Mouse (Mus musculus): Measurements from ENCODE around the gene Hfe2.

DNA sequence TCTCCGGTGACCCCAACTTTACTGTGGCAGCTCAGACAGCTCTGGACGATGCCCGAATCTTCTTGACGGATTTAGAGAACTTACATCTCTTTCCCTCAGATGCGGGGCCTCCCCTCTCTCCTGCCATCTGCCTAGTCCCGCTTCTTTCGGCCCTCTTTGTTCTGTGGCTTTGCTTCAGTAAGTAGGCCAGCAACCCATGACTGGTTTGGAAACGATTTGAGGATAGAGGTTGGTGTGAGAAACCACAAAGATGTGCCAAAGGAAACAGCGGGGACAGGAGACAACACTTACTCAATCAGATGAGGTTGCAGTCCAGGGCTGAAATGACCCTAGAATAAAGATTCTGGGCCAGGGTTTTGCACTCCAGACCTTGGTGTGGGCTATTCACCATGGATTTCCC, 3.5 kb downstream of the Hfe2 start:
- TF ChIP-seq CTCF (IDR thresholded peaks at IDR 0.05; ENCODE audit: borderline replicate concordance, insufficient read depth, low read length) = no peak
- TF ChIP-seq POLR2A (IDR thresholded peaks at IDR 0.05; ENCODE audit: low read depth, low read length) = no peak

Data from embryonic fibroblast, embryonic 13.5 days (primary cell).